Mouse (Mus musculus): ENCODE data around the gene Tubd1. TPM values are rescaled to one million over a fixed set of nuclear protein-coding genes. Genes with fewer than 3 reads are reported as not detected.

Tubd1 gene
- polyA plus RNA-seq, 1 experiment: not detected

DNA sequence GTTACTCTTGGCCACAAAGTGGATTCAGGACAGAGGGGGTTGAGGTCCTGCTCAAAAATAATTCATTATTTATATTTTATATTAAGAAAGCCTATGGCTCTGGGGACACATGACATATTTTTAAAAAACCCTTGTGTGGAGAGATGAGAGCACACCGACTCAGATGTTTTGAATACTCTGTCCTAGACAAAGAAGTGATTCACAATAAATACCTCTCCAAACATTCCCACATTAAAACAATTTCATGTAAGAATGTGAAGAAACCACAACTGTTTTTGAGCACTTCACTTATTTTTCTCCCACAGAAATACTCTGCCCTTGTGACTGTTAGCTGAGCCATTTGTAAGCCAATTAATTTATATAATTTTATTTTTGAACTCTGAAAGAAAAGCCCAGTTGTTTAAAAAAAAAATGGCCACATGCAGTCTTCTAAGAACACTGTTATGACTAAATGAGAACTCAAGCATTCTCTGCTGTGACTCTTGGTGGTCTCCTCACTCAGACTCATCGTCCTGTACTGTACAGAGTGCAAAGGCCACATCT is 63.1 kb downstream of the Tubd1 start:
- Histone ChIP-seq H3K27ac (ENCODE audit: insufficient read depth, low read depth, low read length) (no peak overlapping the region), H3K4me1 (ENCODE audit: control insufficient read depth, insufficient read depth, low read length) (no peaks in the 10 kb centered on the region), H3K4me3 (ENCODE audit: insufficient read depth, low read depth, low read length) (no peak overlapping the region)
- 85% methylated on average over 2 of the region's 2 CpGs for WGBS
- no peak for TF ChIP-seq CTCF (IDR thresholded peaks at IDR 0.05; ENCODE audit: insufficient read depth, low read depth, low read length)

DNA sequence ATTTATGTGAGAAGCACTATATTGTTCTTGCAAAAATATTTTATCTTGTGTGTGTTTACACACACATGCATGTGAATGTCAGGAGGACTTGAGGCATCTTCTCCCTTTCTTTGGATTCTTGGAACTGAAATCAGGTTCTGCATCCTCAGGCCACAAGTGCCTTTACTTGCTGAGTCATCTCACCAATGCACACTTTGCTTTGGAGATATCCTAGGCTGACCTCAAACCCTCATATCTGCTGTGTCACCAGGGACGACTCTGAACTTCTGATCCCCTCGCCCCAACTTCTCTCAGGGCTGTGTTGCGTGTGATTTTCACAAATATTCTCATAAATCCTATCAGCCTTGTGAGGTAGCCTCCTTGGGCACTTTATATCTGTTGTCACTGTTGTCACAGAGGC is 65.4 kb downstream of the Tubd1 start:
- TF ChIP-seq CTCF (IDR thresholded peaks at IDR 0.05; ENCODE audit: insufficient read depth, low read depth, low read length): no peak
- no peak for TF ChIP-seq POLR2A (IDR thresholded peaks at IDR 0.05; ENCODE audit: insufficient read depth, low read depth, low read length)
- 88% methylated on average over 3 of the region's 3 CpGs for WGBS
- no peak overlapping the region for H3K4me3 ChIP-seq (ENCODE audit: insufficient read depth, low read depth, low read length)
- no peak overlapping the region for H3K27ac ChIP-seq (ENCODE audit: insufficient read depth, low read depth, low read length)
- no peaks in the 10 kb centered on the region for H3K4me1 ChIP-seq (ENCODE audit: control insufficient read depth, insufficient read depth, low read length)

DNA sequence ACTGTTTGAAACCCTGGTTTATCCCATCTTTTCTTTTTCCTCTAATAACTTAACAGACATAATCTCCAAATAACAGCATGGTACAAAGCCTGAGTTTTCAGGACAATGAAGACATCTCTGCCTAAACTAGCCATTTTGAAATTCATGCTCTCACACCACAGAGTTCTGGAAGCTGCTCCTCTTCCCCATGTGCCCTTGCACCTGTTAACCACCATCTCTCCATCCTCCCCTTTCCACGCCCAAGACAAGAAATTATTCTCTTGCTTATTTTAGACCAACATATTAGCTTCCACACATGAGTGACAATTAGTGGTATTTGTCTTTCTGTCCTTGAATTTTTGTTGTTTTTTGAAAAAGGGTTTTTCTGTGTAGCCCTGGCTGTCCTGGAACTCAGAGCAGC is 67.2 kb downstream of the Tubd1 start:
- WGBS: 84% methylated on average over 1 of the region's 1 CpGs
- Histone ChIP-seq H3K4me1 (ENCODE audit: control insufficient read depth, insufficient read depth, low read length) (no peaks in the 10 kb centered on the region), H3K4me3 (ENCODE audit: insufficient read depth, low read depth, low read length) (no peak overlapping the region), H3K27ac (ENCODE audit: insufficient read depth, low read depth, low read length) (no peak overlapping the region)
- TF ChIP-seq POLR2A (IDR thresholded peaks at IDR 0.05; ENCODE audit: insufficient read depth, low read depth, low read length): no peak
- TF ChIP-seq CTCF (IDR thresholded peaks at IDR 0.05; ENCODE audit: insufficient read depth, low read depth, low read length): no peak

DNA sequence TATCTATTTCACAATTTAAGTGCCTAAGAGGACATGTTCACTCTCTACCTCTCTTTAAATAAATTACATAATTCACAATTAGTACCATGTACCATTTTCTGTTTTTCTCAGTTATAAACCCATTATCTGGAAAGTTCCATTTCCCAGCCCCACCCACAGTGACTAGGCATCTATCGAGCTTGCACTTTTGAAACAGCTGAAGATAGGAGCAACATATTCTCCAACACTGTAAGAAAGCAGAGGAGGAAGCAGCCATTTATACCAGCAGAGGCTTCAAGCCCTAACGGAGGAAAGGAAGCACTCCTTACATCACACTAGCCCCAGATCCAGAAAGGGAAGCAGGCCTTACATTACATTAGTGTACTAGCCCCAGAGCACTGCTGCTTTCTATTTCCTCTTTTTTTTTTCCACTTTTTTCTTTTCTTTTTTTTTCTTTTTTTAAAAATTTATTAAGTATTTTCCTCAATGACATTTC is 69.3 kb downstream of the Tubd1 start:
- no peak for TF ChIP-seq POLR2A (IDR thresholded peaks at IDR 0.05; ENCODE audit: insufficient read depth, low read depth, low read length)
- no peak for TF ChIP-seq CTCF (IDR thresholded peaks at IDR 0.05; ENCODE audit: insufficient read depth, low read depth, low read length)
- H3K27ac ChIP-seq (ENCODE audit: insufficient read depth, low read depth, low read length): no peak overlapping the region
- no peaks in the 10 kb centered on the region for H3K4me1 ChIP-seq (ENCODE audit: control insufficient read depth, insufficient read depth, low read length)
- 59% methylated on average over 2 of the region's 2 CpGs for WGBS
- no peak overlapping the region for H3K4me3 ChIP-seq (ENCODE audit: insufficient read depth, low read depth, low read length)

DNA sequence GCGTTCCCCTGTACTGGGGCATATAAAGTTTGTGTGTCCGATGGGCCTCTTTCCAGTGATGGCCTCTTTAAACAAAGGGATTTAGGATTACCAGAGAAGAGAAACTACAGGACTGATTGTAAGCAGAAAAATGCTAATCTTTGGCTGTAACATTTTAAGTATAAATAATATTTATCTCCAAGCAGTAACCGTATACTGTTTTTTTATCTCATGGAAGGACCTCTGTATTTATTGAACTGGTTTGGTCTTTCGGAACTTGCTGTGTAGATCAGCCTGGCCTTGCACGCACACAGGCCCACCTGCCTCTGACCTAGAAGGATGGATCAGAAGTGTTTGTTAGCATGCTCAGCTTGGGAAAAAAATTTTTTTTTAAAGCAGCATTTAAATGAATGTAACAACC is 69.8 kb downstream of the Tubd1 start:
- Histone ChIP-seq H3K4me1 (ENCODE audit: control insufficient read depth, insufficient read depth, low read length) (no peaks in the 10 kb centered on the region), H3K4me3 (ENCODE audit: insufficient read depth, low read depth, low read length) (no peak overlapping the region), H3K27ac (ENCODE audit: insufficient read depth, low read depth, low read length) (no peak overlapping the region)
- 91% methylated on average over 5 of the region's 5 CpGs for WGBS
- TF ChIP-seq CTCF (IDR thresholded peaks at IDR 0.05; ENCODE audit: insufficient read depth, low read depth, low read length): no peak
- no peak for TF ChIP-seq POLR2A (IDR thresholded peaks at IDR 0.05; ENCODE audit: insufficient read depth, low read depth, low read length)

Other genes starting within 250 kb of the Tubd1 start
- 242 and 456 TPM in 2 replicates for gene Med13, start 187.4 kb upstream of the Tubd1 start, polyA plus RNA-seq (2012; ENCODE audit: insufficient read depth, insufficient read length, low replicate concordance, missing spikeins)
- not detected in 2 replicates for gene Rnft1, start 60.3 kb upstream of the Tubd1 start, polyA plus RNA-seq (2012; ENCODE audit: insufficient read depth, insufficient read length, low replicate concordance, missing spikeins)
- not detected in 2 replicates for gene Rps6kb1, start 186 bp upstream of the Tubd1 start, polyA plus RNA-seq (2012; ENCODE audit: insufficient read depth, insufficient read length, low replicate concordance, missing spikeins)
- gene Vmp1, start 138.8 kb downstream of the Tubd1 start, polyA plus RNA-seq (2012; ENCODE audit: insufficient read depth, insufficient read length, low replicate concordance, missing spikeins): not detected in 2 replicates
- not detected in 2 replicates for gene Ptrh2, start 139.0 kb downstream of the Tubd1 start, polyA plus RNA-seq (2012; ENCODE audit: insufficient read depth, insufficient read length, low replicate concordance, missing spikeins)
- gene Cltc, start 212.6 kb downstream of the Tubd1 start, polyA plus RNA-seq (2012; ENCODE audit: insufficient read depth, insufficient read length, low replicate concordance, missing spikeins): 158 and 225 TPM in 2 replicates